In genomic region chr1:84225626-84226025, GRCm38 (mm10) we compare ENCODE assay signal across 15 mouse cellular contexts.
A peak's percentile ranks its signal among the peaks of the same experiment; 100 is the strongest.
DNase-seq lines count a peak whose midpoint lies in the region; ATAC-seq and TF ChIP-seq lines count a peak whose summit lies in the region.
"Had no signal": no experiment of that assay in that cellular context is flagged by ENCODE, and none has a peak within 500 bp of the region (broad histone marks: within the 10 kb centered on the region; RNA-seq: fewer than 3 reads in every experiment).

No protein-coding gene starts in this region.

- no peaks in the 10 kb centered on the region for H3K36me3 ChIP-seq in kidney, embryonic 16.5 days (ENCODE audit: insufficient read depth, low read length)
- H3K36me3 ChIP-seq in intestine, postnatal 0 days (ENCODE audit: control insufficient read depth, insufficient read depth) = no peaks in the 10 kb centered on the region
- no peaks in the 10 kb centered on the region for H3K36me3 ChIP-seq in neural tube, embryonic 15.5 days
- H3K36me3 ChIP-seq: embryonic facial prominence, embryonic 10.5 days; liver, embryonic 15.5 days had no signal

- DNase-seq in kidney, adult 18-20 months = peak; percentile 20
- peak; percentile 67 to 75 for DNase-seq in gastrocnemius, adult 8-10 months (ENCODE audit: low spot score in 2 of 2)
- DNase-seq in heart, postnatal 4 days = peak; percentile 17
- peak; percentile 35 for DNase-seq in lung, postnatal 14 days
- no peak for DNase-seq in layer of hippocampus, adult 9-10 months (ENCODE audit: low spot score)
- DNase-seq: cerebellum, adult 2 months had no signal

- 85% methylated on average over 7 of the region's 7 CpGs for WGBS in kidney, embryonic 16.5 days
- WGBS in intestine, postnatal 0 days = 91% methylated on average over 7 of the region's 7 CpGs
- WGBS in neural tube, embryonic 15.5 days = 95% methylated on average over 7 of the region's 7 CpGs

- H3K27me3 ChIP-seq in kidney, embryonic 16.5 days (ENCODE audit: insufficient read depth, low read length) = no peaks in the 10 kb centered on the region
- no peaks in the 10 kb centered on the region for H3K27me3 ChIP-seq in intestine, postnatal 0 days (replicated peaks; ENCODE audit: control insufficient read depth, insufficient read depth, low read length)
- no peaks in the 10 kb centered on the region for H3K27me3 ChIP-seq in neural tube, embryonic 15.5 days (replicated peaks)
- H3K27me3 ChIP-seq: liver, embryonic 15.5 days had no signal

- ATAC-seq in kidney, embryonic 16.5 days (ENCODE audit: low FRiP score, low TSS enrichment) = no peak
- ATAC-seq in intestine, postnatal 0 days = no peak
- ATAC-seq in neural tube, embryonic 15.5 days (ENCODE audit: low FRiP score) = no peak
- ATAC-seq: forebrain, embryonic 14.5 days; inflammation-experienced regulatory T-cells, adult 6 months; midbrain, embryonic 16.5 days had no signal

- no peak overlapping the region for H3K27ac ChIP-seq in kidney, embryonic 16.5 days (ENCODE audit: low read length)
- no peak overlapping the region for H3K27ac ChIP-seq in intestine, postnatal 0 days (ENCODE audit: low read depth, low read length)
- no peak overlapping the region for H3K27ac ChIP-seq in neural tube, embryonic 15.5 days (replicated peaks)
- H3K27ac ChIP-seq: embryonic facial prominence, embryonic 10.5 days; left cerebral cortex, adult 2 months; liver, embryonic 15.5 days had no signal

- no peak for TF ChIP-seq CTCF in intestine, postnatal 0 days (IDR thresholded peaks at IDR 0.05; ENCODE audit: low read depth)

- H3K4me2 ChIP-seq in kidney, embryonic 16.5 days (replicated peaks; ENCODE audit: low read depth, low read length) = no peak overlapping the region
- H3K4me2 ChIP-seq in intestine, postnatal 0 days (replicated peaks; ENCODE audit: low read depth) = no peak overlapping the region
- H3K4me2 ChIP-seq in neural tube, embryonic 15.5 days = no peak overlapping the region
- H3K4me2 ChIP-seq: liver, embryonic 15.5 days had no signal

- no peaks in the 10 kb centered on the region for H3K4me1 ChIP-seq in kidney, embryonic 16.5 days (ENCODE audit: insufficient read depth, low read length)
- H3K4me1 ChIP-seq in intestine, postnatal 0 days (replicated peaks; ENCODE audit: control insufficient read depth, insufficient read depth, low read length) = no peaks in the 10 kb centered on the region
- no peaks in the 10 kb centered on the region for H3K4me1 ChIP-seq in neural tube, embryonic 15.5 days
- H3K4me1 ChIP-seq: embryonic facial prominence, embryonic 10.5 days; liver, embryonic 15.5 days had no signal

- H3K4me3 ChIP-seq in kidney, embryonic 16.5 days (ENCODE audit: low read length) = no peak overlapping the region
- no peak overlapping the region for H3K4me3 ChIP-seq in intestine, postnatal 0 days (ENCODE audit: low read depth, low read length)
- no peak overlapping the region for H3K4me3 ChIP-seq in neural tube, embryonic 15.5 days (replicated peaks)
- H3K4me3 ChIP-seq: embryonic facial prominence, embryonic 10.5 days; left cerebral cortex, adult 2 months; liver, embryonic 15.5 days had no signal

- no peak overlapping the region for H3K9ac ChIP-seq in kidney, embryonic 16.5 days (replicated peaks; ENCODE audit: low read length)
- H3K9ac ChIP-seq in intestine, postnatal 0 days (ENCODE audit: low read depth, low read length) = no peak overlapping the region
- H3K9ac ChIP-seq in neural tube, embryonic 15.5 days (replicated peaks) = no peak overlapping the region
- H3K9ac ChIP-seq: liver, embryonic 15.5 days had no signal

- H3K9me3 ChIP-seq in kidney, embryonic 16.5 days (ENCODE audit: low read length) = no peaks in the 10 kb centered on the region
- H3K9me3 ChIP-seq in intestine, postnatal 0 days (ENCODE audit: control insufficient read depth) = no peaks in the 10 kb centered on the region
- H3K9me3 ChIP-seq in neural tube, embryonic 15.5 days (replicated peaks) = no peaks in the 10 kb centered on the region
- H3K9me3 ChIP-seq: embryonic facial prominence, embryonic 10.5 days; liver, embryonic 15.5 days had no signal
